Mouse (Mus musculus) T-cell, adult 2 months (primary cell): ENCODE results near the gene Map3k20.

Source experiments
- DNase-seq: peaks from one replicate; pipeline ENCODE4 v3.0.0; 2022; ENCODE audit warnings: low spot score

Gene Map3k20

DNA sequence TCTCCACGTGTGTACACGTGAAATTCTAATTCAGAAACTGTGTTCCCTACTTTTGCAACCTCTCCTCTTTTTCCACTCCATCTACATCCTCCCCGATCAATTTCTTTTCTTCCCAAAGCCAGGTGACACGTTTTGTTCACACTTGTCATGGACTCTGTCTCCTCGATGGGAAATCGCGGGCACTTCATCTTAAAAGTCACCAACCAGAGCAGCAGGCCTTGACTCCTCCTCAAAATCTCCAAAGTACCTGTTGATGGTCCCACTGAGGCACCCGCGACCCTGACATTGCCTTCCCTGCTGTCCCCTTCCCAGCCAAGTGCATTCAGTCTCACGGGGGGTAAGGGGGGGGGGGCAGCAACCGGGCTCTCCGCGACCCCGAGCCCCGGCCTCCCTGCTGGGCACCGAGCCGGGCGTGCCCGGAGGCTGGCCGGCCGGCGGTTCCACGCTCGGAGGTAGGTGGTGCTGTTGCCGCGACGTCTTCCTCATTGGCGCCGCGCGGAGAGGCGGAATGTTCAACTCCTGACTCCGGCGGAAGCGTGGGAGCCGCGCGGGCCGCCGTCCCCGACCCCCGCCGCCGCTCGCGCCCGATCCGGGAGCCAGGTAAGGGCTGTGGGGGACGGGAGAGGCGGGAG is at the start of gene Map3k20:
Map3k20 (plus strand) TSS at position 382 of the 632 bp plus-strand sequence.
- DNase-seq = peak; percentile 16

DNA sequence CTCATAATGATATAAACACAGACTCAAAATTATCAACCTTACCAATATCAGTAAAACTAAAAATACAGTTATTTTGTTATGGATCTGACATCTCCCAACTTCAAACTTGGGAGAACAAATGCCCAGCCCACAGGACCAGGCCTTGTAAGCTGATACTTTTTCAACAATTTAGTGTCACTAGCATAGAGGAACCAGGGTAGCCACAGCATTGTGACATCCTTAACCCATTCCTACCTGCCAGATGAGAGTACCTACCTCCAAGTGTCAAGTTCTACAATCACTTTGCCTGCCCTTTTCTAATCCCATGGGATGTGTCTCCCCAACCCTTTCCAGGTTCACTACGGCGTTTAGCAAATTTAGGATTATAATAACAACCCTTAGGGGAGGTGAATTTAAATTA is 47.0 kb upstream of the Map3k20 start:
- DNase-seq = no peak

DNA sequence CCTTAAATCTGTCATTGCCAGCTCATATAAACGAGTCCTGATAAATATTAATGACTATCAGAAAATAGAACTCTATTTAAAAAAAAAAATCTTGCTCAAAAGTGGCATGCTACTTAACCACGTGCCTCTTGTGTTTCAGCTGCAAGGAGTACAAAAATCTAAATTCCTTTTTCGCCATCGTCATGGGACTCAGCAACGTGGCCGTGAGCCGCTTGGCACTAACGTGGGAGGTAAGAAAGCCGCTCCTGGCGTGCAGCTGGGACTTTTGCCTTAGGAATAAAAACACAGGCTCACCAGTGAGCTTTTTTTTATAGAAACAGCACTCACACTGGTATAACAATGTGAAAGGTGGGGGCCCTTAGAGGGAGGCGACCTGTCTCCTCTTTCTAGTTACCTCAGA is 46.5 kb upstream of the Map3k20 start:
- DNase-seq = no peak

DNA sequence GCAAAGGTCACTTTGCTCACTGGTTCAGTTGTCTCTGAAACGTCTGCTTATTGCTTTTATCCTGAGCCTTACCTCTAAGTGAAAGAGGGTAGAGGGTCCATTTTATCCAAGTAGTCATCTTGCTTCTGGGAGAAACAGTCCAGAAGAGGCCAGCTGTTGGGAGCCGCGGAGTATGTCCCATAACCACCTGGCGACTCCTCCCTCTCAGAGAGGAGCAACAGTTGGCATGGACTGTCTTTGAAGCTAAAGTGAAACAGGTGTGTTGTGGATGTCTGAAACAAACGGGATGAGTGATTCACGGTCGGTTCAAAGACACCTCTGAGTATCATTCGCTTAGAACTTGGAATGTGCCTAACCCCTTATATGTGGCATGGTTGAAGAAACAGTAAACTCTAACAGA is 46.0 kb upstream of the Map3k20 start:
- no peak for DNase-seq

DNA sequence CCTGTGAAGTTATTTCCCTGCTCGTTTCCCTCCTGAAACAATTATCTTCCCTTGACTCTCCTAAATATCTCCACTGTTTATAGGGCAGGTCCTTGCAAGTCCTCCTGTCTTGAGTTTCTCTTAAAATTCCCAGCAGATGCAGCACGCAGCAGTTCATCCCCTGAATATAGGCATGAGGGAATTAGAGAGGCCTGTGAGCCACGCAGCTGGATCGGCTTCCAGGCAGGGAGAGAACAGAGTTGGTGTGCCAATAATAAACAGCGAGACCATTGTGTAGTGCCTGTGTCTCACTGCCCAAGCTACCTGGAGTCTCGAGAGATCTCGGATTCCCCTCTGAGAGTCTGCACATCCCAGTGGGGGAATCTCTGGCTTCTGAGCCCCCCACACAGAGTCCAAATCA is 45.4 kb upstream of the Map3k20 start:
- no peak for DNase-seq

DNA sequence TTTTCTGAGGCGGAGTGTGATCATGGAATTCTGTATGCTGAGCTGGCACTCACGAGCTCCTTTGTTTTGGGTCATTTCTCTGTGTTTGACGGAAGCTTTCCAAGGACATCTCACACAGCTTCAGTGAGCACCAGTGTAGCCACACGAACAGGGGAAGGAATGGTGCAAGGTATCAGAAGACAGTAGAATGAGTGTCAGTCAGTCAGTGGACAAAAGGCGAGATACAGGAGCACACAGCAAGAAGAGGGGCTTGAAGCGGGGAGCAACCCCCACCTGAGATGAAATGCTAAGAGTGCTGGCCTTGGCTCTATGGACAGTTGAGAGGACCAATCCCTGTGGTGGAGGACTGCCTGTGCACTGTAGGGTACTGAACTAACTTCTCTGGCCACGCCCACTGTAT is 44.7 kb upstream of the Map3k20 start:
- no peak for DNase-seq

DNA sequence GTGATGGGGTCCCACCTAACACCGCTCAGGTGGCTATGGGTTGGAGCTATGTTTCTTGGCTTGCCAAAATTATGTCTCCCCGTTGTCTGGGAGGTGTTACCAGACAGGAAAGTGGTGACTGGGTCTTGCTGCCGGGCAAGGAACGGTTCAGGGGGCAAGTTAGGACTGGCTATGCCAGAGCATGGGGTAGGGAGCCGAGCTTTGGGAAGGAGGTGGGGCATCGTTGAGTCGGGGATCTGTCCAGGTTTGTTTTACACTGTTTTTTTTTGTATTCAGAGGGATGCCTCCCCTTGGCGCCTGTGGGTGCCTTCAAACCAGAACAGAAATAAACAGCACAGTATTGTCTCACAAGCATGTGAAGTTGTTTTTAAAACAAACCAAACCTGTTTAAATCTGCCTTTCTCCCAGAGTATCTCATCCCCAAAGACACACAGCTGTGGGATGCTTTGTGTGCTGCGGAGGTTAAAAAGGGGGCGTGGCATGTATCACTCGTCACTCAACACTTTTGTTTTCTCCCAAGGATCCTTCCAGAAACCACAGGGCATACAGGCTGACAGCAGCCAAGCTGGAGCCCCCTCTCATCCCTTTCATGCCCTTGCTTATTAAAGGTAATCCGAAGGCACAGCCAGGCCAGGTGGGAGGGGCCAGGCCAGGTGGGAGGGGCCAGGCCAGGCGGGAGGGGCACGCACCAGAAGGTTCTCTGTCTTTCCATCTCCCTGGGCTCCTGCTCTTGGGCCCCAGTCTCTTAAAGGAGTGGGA is 43.5 kb upstream of the Map3k20 start:
- DNase-seq = no peak

DNA sequence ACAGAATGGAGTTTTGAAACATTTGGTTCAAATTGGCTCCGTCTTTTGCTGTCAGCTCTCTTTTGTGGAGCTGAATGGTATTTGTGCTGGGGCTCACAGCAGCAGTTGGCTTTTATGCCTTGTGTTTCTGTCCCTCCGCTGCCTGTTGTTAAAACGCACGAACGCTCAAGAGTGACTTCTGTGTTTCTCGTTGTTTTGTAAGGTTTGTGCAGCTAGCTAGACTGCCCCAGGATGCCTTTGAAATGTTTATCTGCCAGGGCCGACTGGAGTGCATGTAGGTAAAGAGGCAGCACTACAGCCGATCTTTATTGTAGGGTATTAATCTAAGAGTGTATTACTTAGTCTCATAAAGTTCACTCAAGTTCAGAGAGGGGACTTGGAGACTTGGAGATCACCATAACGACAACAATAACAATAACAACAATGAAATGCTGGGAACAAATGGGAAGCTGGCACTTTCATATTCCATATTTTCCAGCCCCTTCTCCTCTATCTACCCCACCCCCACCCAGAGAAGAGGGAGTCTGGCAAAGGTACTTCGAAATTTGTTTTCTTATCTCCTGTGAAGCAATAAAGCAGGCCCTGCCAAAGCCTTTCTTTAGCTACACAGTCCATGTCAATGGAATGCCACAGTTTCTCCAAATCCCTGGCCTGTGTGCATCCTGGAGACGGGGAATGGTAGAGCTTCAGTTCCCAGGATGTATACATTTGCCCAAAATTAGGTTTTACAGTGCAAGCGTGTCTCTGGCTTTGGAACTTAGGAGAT is 42.3 kb upstream of the Map3k20 start:
- no peak for DNase-seq

DNA sequence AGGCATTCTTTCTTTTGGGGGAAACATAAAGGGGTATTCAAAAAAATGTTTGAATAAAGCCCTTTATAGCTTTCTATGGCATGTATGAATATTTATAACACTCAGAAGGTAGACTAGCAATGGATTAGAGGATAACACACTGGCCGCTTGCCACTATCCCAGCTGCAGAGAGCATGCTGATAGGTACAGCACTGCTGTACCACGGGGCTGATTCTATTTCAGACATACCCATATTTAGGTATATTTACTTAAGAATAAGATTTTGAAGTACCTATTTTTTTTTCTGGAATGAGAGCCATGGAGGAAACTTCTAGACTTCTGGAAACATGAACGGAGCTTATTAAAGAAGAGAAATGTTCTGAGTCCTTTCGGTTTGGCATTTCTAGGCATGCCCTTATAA is 39.8 kb upstream of the Map3k20 start:
- no peak for DNase-seq

DNA sequence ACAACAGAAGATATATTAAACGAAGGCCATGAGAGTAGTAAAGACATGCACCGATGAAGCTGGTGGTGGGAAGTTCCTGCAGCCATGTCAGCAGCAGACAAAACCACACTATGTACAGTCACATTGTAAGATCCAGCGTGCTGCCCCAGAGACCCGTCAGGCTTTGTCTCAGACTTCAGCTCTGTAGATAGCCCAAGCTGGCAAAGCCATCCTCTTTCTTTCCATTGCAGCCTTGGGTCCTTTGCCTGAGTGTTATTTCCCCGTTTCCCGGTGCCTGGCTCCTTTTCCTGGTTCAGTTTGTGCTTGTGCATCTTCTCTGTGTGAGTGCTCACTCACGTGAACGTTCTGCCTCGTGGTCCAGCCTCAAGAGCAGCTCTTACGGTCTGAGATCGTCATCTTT is 39.1 kb upstream of the Map3k20 start:
- DNase-seq = no peak

DNA sequence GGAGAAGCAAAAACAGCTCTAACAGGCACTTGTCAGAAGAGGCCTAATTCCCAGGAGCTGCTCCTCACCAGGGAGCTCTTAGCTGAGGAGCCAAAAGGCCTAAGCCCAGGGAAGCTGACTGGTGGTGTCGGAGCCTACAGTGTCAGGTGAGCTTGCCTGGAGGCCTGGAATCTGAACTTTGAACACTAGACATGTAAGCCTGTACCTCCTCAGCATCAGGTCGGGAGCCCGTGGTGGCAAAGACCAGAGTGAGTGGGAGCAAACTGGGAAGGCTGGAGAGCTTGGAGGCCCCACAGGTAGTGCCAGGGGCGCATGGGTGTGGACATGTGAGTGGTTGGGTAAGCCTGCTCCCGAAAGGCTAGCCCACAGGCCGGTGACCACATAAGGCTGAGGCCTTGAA is 37.6 kb upstream of the Map3k20 start:
- no peak for DNase-seq

DNA sequence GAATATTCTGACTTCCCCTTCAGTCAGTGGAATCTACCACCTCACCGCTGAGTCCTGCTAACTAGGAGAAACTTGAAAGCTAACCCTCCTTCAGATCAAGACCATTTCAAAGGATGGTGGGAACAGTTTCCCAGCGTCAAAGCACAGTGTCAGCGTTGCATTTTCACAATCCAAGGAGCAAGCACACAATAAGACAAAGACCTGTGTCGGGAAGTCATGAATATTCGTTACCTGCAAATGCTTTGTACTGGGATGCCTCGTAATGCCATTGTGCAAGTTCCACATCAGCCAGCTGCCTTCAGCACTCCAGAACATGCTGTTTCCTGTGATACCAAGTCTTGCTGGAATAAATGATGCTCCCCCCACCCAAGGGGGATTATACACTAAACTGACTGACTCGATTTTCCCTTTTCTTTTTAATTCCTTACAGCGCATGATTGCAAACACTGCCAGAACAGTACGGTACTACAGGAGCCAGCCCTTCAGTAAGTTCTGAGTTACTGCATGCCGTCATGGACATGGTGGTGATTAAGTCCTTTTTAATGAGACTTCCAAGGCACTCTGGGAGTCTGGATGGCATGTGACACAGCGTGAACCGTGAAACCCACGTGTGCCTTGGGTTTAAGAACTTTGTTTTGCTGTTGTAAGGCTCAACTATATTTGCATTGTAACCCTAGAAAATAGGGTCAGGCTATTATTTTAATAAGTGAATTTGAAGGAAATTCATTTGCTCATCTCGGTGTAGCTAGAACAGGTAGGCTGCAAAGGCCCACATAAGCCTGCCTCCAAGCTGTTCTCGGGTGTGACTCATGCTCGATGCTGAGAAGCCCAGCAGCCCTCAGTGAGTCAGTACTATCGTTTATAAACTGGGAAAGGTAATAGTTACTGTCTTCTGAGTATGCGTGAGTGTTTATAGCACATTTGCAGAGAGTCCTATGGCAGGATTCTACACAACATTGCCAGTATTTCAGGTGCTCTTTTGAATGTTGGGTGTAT is 32.6 kb upstream of the Map3k20 start:
- DNase-seq = no peak

DNA sequence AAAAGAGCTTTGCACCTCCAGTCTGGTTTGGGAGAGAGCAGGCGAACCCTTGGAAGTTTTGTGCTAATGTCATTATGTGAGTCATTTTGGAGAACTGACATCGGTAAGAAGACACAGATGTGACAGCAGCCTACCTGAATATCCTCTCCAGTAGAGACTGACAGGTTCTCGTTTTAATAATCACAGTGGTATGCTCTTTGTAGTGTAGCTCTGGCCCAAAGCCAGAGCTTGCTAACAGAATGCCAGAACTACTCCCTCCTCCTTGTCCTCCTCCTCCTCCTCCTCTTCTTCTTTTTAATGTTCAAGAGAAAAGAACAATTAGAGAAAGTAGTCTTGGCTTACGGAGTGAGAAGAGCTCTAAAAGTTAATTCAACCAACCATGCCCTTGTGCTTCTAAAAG is 31.6 kb upstream of the Map3k20 start:
- DNase-seq = no peak

DNA sequence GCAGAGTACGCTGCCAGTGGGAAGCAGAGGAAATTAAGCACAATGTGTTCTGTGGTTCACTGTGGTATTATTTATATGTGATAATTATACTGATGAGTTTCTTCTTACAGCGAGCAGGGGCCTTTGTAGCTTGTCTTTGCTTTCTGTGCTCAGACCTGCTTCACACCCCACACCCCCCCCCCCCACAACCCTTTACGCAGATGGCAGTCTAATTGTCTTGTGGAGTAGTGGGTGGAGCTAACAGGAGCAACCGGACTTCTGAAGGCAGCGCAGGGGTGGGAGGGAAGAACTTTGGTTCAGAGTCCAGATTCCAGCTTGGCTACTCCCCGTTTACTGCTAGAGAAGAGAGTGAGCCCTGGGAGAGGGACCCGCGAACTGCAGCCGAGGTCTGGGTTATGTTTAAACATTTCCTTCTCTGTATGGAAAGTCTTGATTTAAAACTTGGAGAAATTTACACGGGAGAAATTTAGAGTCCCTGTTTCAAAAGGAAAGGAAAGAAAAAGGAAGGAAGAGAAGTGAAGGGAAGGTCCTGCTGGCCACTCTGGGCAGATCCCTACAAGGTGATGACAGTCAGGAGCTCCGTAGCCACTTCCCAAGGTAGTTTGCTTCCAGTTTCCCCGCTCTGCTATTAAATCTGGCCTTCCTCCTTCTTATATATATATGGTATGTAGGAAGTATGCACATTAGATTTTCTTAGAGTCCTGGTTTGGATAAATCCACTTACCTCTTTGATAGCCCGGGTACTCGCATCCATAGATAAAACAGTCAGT is 30.4 kb upstream of the Map3k20 start:
- DNase-seq = no peak

DNA sequence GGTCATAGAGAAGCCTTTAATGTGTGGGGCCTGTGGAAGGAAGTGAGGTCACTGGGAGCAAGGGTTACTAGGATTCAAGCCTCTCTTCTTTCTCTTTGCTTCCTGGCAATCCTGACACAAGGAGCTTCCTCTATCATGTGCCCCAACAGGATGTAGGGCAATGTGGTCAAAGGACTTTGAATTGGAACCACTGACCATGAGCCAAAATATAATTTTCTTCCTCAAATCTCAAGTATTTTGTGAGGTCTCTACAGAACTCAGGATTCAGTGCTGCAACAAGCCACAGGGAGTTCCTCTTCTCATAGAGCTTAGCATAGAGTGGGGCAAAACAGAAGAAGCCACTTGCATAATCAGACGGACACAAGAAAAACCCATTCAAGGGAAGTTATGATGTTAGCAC is 24.7 kb upstream of the Map3k20 start:
- no peak for DNase-seq

DNA sequence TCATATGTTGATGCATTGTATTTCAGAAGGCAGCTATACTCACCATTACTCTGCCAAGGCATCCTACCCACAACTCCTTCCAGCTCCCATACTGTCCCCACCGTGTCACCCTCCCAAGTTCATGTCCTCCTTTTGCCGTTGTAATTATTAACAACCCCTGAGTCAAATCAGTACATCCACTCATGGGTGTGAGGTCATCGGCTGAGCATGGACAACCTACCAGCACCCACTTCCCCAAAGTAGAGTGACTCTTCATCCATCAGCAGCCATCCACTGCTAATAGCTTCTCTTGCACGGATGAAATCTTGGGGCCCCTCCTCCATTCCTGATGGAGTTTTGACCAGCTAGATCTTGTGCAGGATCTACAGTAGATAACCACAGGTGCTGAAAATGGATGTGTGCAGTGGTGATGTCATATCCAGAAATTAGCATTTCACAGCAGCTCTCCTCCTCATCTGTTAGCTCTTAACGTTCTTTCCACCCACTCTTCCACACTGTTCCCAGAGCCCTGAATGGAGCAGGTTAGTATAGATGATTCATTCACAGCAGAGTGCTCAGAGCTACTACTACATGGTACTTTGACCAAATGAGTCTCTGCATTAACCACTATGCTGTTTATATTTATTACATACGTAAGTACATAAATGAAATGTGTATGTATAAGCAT is 22.5 kb upstream of the Map3k20 start:
- DNase-seq = no peak

DNA sequence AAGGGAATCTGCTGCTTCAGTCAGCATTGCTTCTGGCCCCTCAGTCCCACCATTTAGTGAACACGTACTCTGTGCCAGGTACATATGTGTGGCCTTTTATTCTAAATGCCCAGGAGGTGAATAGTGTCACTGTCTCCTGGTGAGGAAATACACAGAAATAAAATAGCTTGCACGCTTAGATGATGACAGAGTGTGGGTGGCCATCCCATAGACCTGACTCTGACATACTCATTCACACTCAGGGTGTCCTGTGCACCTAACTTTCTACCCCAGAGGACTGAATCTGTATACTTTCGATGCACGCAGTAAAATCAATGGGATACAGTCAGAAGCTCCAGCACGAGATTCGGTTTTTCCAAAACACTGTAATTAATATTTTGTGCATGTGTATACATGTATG is 18.0 kb upstream of the Map3k20 start:
- DNase-seq = no peak

DNA sequence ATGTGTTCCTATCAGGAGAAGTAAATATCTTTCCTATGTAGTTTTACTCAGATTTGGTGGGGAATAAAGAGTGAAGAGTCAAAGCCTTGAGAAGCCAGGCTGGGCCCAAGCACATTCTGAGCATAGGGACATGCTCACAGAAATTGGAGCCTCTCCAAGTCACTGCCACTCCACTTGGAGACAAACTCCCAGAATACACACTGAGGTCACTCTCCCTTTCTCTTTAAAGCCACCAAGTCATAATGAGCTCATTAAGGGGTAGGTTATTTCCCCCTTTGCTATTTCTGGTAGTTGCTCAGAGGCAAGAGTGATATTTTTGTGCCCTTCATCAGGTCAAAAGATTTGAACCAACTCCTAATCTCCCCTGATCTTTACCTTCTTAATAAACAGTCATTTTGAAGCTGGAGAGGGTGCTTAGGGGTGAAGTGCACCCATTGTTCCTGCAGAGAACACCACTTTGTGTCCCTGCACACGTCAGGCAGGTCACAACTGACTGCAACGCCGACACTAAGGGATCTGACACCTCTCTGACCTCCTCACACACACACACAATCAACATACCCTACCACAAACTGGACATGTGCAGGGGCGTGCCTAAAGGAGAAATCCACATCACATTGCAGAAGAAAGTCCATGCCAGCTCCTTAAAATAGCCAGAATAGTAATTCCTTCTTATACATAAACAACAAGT is 15.6 kb upstream of the Map3k20 start:
- no peak for DNase-seq

DNA sequence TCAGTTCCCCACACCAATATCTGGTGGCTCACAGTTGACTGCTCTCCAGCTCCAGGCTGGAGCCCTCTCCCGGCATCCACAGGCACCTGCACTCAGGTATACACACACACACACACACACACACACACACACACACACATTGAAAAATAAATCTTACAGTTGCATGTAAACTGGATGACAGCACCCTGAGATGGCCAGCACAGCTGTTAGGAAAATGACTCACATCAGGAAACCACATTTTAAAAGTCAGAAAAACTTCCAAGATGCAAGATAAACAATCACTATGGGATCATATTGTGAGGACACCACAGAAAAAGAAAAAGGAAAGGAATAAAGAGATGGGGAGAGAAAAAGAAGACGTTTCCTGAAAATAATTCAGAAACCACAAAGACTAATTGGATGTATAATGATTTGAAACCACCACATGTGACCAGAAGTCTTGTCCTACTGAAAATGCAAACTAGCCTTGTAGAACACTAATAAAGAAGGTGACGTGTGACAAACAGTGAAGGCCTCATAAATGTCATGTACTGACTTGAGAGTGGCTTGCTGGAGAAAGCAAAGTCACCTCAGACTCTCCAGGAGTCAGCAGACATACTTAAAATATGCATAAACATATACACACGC is 7.1 kb upstream of the Map3k20 start:
- no peak for DNase-seq

DNA sequence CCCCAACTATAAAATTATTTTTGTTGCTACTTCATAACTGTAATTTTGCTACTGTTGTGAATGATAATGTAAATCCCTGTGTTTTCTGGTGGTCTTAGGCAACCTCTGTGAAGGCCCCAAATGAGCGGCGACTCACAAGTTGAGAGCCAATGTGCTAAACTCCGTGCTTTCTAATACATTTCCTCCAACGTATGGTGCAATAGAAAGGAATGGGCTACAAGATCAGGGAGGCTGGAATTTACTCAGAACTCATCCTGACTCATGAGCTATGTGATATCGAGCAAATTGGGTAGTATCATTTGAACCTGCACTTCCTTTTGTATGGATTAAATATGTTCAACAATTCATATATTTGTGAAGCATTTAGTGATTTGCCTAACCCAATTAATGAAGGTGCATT is 4.9 kb upstream of the Map3k20 start:
- DNase-seq = no peak
